Mouse (Mus musculus) hematopoietic stem cell, adult 5-6 weeks (primary cell): ENCODE measurements around the gene Gm13288. TPM values are rescaled to one million over a fixed set of nuclear protein-coding genes. Genes with fewer than 3 reads are reported as not detected.
A peak's percentile ranks its signal among the peaks of the same experiment; 100 is the strongest.
"Not testable (repeated sequence)": the region's sequence is repeated elsewhere in the genome, so short reads cannot be mapped to it uniquely, and the experiment has no call there.

ENCODE experiments used
- ATAC-seq, 2 experiments: fragments of 125-278 bp in 1 of 2; replicated peaks in 1 of 2; 2 replicates each; pipeline ENCODE4 v1.8.0; 2016 to 2017; ENCODE audit warnings: inconsistent platforms in 2 of 2, mild to moderate bottlenecking in 2 of 2, moderate number of reproducible peaks in 2 of 2, low read depth in 1 of 2, moderate TSS enrichment in 1 of 2; ENCODE audit not compliant: low FRiP score in 2 of 2, poor library complexity in 2 of 2, severe bottlenecking in 2 of 2, insufficient read depth in 1 of 2, low TSS enrichment in 1 of 2
- total RNA-seq: library from RNA; stranded (forward); fragments of 172-1452, 232-1000 nt; gene quantifications from 2 replicates; pipeline ENCODE4 v1.2.3, GENCODE M21; 2017

The Gm13288 gene
- total RNA-seq, 1 experiment from 2014 or later, result not detected

GRCm38 (mm10) chr4:88791250-88791649, 14.1 kb upstream of the Gm13288 start, which contains the start of gene Gm13278:
Gene Gm13278 (plus strand): TSS chr4:88791550.
- not testable (repeated sequence) for ATAC-seq

- not testable (repeated sequence) for ATAC-seq
These were observed 11.2 kb upstream of the Gm13288 start, which contains the start of gene Gm13275 for GRCm38 (mm10) chr4:88793936-88794675. Gene Gm13275 (plus strand): TSS chr4:88794487.

GRCm38 (mm10) chr4:88797097-88797496, 8.2 kb upstream of the Gm13288 start, which contains the start of gene Gm13279:
Gene Gm13279 (plus strand): TSS chr4:88797397.
- ATAC-seq, result not testable (repeated sequence)

- ATAC-seq, result not testable (repeated sequence)
These were observed 6.0 kb upstream of the Gm13288 start, which contains the start of gene Gm13285 for GRCm38 (mm10) chr4:88799365-88799764. Gene Gm13285 (plus strand): TSS chr4:88799665.

GRCm38 (mm10) chr4:88802954-88803353, 2.4 kb upstream of the Gm13288 start, which contains the start of gene Gm13287:
Gene Gm13287 (plus strand): TSS chr4:88803254.
- not testable (repeated sequence) for ATAC-seq

- not testable (repeated sequence) for ATAC-seq
These were observed 430 bp downstream of the Gm13288 start for GRCm38 (mm10) chr4:88805761-88806160.

GRCm38 (mm10) chr4:88815928-88816327, 10.6 kb downstream of the Gm13288 start, which contains the start of gene Ifna7:
Gene Ifna7 (plus strand): TSS chr4:88816228.
- no peak for ATAC-seq

- no peak for ATAC-seq
These were observed 14.3 kb downstream of the Gm13288 start, which contains the start of gene Ifna11 for GRCm38 (mm10) chr4:88819659-88820058. Gene Ifna11 (plus strand): TSS chr4:88819959.

- ATAC-seq, result peak in 1 of 2 experiments; percentile 62; a peak in 1 of 4 replicates
These were observed 17.7 kb downstream of the Gm13288 start for GRCm38 (mm10) chr4:88822995-88823394.

GRCm38 (mm10) chr4:88827116-88827515, 21.8 kb downstream of the Gm13288 start, which contains the start of gene Ifna6:
Gene Ifna6 (plus strand): TSS chr4:88827416.
- ATAC-seq, result not testable (repeated sequence)

GRCm38 (mm10) chr4:88830523-88830922, 25.2 kb downstream of the Gm13288 start:
- ATAC-seq, result no peak

- ATAC-seq, result not testable (repeated sequence)
These were observed 29.9 kb downstream of the Gm13288 start, which contains the start of gene Ifna5 for GRCm38 (mm10) chr4:88835225-88835624. Gene Ifna5 (plus strand): TSS chr4:88835525.

GRCm38 (mm10) chr4:88838828-88839227, 33.5 kb downstream of the Gm13288 start:
- ATAC-seq, result no peak

GRCm38 (mm10) chr4:88840058-88840457, 34.7 kb downstream of the Gm13288 start:
- no peak for ATAC-seq

- ATAC-seq, result no peak
These were observed 36.1 kb downstream of the Gm13288 start, which contains the start of gene Ifna4 for GRCm38 (mm10) chr4:88841438-88841911. Gene Ifna4 (plus strand): TSS chr4:88841861.

- ATAC-seq, result no peak
These were observed 40.0 kb downstream of the Gm13288 start for GRCm38 (mm10) chr4:88845334-88845733.

- ATAC-seq, result peak in 1 of 2 experiments; percentile 46; a peak in 1 of 4 replicates
These were observed 44.4 kb downstream of the Gm13288 start, which contains the start of gene Ifna1 for GRCm38 (mm10) chr4:88849698-88850097. Gene Ifna1 (plus strand): TSS chr4:88850087.
